Mouse (Mus musculus): Measurements from ENCODE around the gene Ablim2.

Gene Ablim2

DNA sequence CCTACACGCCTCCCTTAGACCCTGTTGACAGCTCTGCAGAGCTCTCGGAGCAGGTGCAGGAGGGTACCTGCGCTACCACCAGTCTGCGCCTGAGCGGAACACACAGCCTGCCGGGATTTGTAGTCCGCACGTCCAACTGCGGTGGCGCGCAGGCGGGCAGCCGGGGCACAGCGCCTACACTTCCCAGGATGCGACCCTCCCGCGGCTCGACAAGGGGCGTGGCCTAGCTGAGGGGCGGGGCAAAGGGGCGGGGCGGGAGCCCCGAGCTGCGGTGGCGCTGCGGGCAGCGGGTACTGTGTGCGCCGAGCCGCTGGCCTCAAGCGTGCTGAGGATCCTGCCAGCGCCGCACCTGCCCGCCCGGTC, at the start of gene Ablim2:
Ablim2 (plus strand) TSS at position 242 of the 363 bp plus-strand sequence.
- DNase-seq (ENCODE audit: low read depth, low spot score): peak; percentile 50

- DNase-seq (ENCODE audit: low read depth, low spot score): peak; percentile 95
These were observed 47.2 kb upstream of the Ablim2 start for GRCm38 (mm10) chr5:35710481-35710880.

- DNase-seq (ENCODE audit: low read depth, low spot score): peak; percentile 83
These were observed 46.7 kb upstream of the Ablim2 start for GRCm38 (mm10) chr5:35710931-35711330.

DNA sequence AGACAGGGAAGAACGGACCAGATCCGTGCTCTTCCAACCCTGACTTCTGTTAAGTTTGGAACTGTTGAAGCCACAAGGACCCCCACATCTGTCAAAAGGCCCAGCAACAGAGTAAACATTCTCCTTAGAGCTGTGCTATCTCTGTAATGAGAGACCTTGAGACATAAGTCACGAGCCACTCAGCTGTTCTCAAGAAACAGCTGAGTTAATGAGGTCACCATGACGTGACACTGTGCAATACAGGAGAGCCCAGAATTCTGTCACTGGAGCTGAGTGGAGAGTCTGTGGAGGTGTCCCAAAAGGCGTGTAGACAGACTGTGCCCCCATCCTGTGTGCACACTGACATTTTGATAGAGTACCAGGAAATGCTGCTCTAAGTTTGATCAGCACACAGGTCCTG, 45.2 kb upstream of the Ablim2 start:
- no peak for DNase-seq (ENCODE audit: low read depth, low spot score)

GRCm38 (mm10) chr5:35713649-35714354, 43.9 kb upstream of the Ablim2 start:
- DNase-seq (ENCODE audit: low read depth, low spot score): peak; percentile 98

GRCm38 (mm10) chr5:35717455-35717854, 40.2 kb upstream of the Ablim2 start:
- DNase-seq (ENCODE audit: low read depth, low spot score): peak; percentile 54

- DNase-seq (ENCODE audit: low read depth, low spot score): peak; percentile 98
These were observed 39.7 kb upstream of the Ablim2 start for GRCm38 (mm10) chr5:35717946-35718345.

DNA sequence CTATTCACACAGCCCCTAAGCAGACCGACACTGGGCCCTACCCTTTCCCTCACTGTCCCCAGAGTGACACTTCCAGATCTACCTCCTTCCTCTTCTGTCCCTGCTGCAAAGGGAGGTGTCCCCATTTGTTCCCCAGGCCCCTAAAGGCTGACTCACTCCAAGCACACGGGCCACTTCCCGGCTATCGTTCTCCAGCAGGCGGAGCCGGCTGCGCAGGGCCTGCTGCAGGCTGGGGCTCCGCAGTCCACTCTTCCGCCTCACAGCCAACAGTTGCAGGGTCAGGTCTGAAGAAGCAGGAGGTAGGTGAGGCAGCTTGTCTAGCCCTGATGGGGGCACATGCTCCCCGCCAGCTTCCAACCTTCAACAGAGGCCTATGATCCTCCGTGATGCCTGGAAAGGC, 38.9 kb upstream of the Ablim2 start:
- DNase-seq (ENCODE audit: low read depth, low spot score): no peak

GRCm38 (mm10) chr5:35719343-35719742, 38.3 kb upstream of the Ablim2 start:
- no peak for DNase-seq (ENCODE audit: low read depth, low spot score)

- peak; percentile 44 for DNase-seq (ENCODE audit: low read depth, low spot score)
These were observed 37.8 kb upstream of the Ablim2 start for GRCm38 (mm10) chr5:35719880-35720279.

GRCm38 (mm10) chr5:35721933-35722332, 35.7 kb upstream of the Ablim2 start:
- DNase-seq (ENCODE audit: low read depth, low spot score): no peak

DNA sequence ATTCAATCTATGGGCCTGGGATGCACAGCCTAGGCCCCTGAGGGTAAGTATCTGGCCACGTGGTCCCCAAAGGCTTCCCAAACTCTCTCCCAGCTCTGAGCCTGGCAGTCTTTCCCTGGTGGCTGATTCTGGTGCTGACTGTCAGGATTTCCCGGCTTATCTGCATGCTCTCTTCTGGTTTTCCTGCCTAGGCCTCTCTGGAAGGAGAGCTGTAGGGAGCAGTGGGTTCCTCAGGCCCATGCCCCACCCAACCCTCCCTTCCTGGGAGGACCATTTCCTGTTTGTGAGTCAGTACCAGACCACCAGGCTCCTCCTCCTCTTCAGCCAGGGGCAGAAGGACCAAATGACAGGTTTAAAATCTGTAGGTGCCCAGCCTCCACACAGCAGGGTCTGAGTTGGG, 35.0 kb upstream of the Ablim2 start:
- DNase-seq (ENCODE audit: low read depth, low spot score): peak; percentile 85

DNA sequence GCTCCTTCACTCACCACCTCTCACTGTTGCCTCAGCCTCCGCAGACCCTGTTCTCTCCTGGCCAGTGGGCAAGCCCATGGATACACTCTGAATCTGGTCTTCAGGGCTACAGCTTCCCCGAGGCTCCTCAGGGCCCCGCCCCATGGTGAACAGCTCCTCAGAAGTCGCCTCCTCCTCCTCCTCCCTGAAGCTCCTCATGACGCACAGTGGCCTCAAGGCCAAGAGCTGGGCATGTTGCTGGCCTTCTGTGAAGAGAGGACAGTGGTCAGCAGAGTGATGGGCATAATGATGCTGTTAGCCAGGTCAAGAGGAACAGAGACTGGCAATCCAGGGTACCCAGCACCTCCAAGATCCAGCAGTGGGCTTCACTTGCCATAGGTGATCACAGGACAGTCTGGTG, 33.8 kb upstream of the Ablim2 start:
- DNase-seq (ENCODE audit: low read depth, low spot score): no peak

- no peak for DNase-seq (ENCODE audit: low read depth, low spot score)
These were observed 31.8 kb upstream of the Ablim2 start for GRCm38 (mm10) chr5:35725840-35726239.

- DNase-seq (ENCODE audit: low read depth, low spot score): no peak
These were observed 30.2 kb upstream of the Ablim2 start for GRCm38 (mm10) chr5:35727447-35727846.

DNA sequence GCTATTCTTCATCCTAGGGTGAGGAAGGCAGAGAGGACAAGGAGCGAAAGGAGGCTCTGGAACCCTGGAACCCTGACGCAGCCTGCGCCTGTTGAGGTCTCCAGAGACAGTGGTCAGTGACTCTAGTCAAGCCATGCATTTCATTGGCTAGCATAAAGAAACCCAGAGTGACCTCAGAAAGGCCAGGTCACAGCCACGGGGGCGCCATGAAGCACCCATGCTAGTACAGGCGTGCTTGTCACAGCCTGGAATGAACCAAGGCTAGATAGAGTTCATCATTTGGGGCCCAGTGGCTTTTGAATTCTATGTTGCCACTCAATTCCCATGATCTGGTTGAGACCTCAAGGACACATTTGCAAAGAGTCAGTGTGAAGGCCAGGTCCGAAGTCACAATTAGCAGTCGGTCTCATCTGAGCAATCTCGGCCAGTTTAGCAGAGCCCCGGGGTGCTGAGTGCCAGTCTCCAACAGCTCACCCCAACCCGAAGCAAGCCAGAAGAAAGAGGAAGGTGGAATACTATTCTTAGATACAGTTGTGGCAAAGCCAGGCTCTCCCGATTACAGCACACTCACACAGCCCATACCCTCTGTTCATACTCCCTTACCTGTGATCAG, 29.2 kb upstream of the Ablim2 start:
- no peak for DNase-seq (ENCODE audit: low read depth, low spot score)

DNA sequence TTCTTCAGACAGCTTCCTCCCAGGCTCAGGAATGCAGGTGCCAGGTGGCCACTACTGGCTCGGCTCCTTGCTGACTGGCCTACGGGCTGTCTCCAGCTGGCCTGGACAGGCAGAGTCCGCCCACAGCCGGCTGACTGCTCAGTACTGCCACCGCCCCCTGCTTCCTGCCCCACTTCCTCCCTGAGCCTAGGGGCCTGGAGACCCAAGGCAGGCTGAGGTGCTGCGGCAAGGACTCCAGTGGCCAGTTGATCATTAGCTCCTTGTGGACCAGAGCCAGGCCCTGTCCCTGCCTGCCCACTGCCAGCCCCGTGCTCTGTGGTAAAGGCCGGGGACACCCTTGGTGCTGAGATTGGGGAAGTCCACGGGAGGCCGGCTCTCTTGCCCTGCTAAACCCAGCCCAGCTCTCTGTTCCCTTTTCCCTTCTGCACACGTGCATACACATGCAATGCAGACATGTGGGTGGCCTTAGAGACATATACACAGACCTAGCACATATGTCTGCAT, 28.7 kb upstream of the Ablim2 start:
- no peak for DNase-seq (ENCODE audit: low read depth, low spot score)

GRCm38 (mm10) chr5:35729844-35730243, 27.8 kb upstream of the Ablim2 start:
- DNase-seq (ENCODE audit: low read depth, low spot score): no peak

DNA sequence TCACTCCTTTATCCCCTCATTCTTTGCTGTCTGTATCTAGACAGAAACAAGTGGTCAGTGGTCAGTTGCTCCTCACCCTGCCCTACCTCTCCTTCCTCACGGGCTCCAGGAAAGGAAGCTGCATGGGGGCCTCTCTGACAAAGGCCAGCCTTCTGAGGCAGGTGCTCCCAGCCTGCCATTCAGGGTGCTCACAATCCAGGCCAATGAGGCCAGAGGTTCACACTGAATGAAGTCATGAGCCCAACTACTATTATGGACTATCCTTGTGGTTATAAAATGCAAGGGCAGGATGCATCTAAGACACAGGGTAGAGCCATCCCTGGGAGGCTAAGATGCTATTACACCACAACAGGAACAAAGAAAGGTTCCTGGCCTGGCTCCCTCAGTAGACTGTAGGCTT, 27.1 kb upstream of the Ablim2 start:
- no peak for DNase-seq (ENCODE audit: low read depth, low spot score)

GRCm38 (mm10) chr5:35731006-35731405, 26.7 kb upstream of the Ablim2 start:
- no peak for DNase-seq (ENCODE audit: low read depth, low spot score)

GRCm38 (mm10) chr5:35733523-35733922, 24.2 kb upstream of the Ablim2 start:
- DNase-seq (ENCODE audit: low read depth, low spot score): no peak

- DNase-seq (ENCODE audit: low read depth, low spot score): no peak
These were observed 20.3 kb upstream of the Ablim2 start for GRCm38 (mm10) chr5:35737231-35737901.

GRCm38 (mm10) chr5:35739005-35739404, 18.7 kb upstream of the Ablim2 start:
- no peak for DNase-seq (ENCODE audit: low read depth, low spot score)

Measured in 3T3-L1 (cell line).